In genomic region chr5:24599137-24599536, GRCm38 (mm10) we compare ENCODE assay signal across 9 mouse cellular contexts. TPM values are rescaled to one million over a fixed set of nuclear protein-coding genes. Genes with fewer than 3 reads are reported as not detected.
A peak's percentile ranks its signal among the peaks of the same experiment; 100 is the strongest.
DNase-seq lines count a peak whose midpoint lies in the region; ATAC-seq and TF ChIP-seq lines count a peak whose summit lies in the region.
"Had no signal": no experiment of that assay in that cellular context is flagged by ENCODE, and none has a peak within 500 bp of the region (broad histone marks: within the 10 kb centered on the region; RNA-seq: fewer than 3 reads in every experiment).

No protein-coding gene starts in this region.

- peaks cover 29% of the 10 kb centered on the region for H3K36me3 ChIP-seq in heart, embryonic 10.5 days
- H3K36me3 ChIP-seq in ES-Bruce4 (ENCODE audit: control insufficient read depth, insufficient read depth, low read length, poor library complexity, severe bottlenecking) = no peaks in the 10 kb centered on the region
- H3K36me3 ChIP-seq in forebrain, postnatal 0 days (ENCODE audit: insufficient read depth) = peaks cover 12% of the 10 kb centered on the region
- no peaks in the 10 kb centered on the region; the same call in 1 of the 2 replicates for H3K36me3 ChIP-seq in midbrain, embryonic 11.5 days (ENCODE audit: control insufficient read depth, insufficient read depth, low read length)

- H3K27ac ChIP-seq in heart, embryonic 10.5 days = peak overlapping the region; percentile 86
- no peak overlapping the region for H3K27ac ChIP-seq in ES-Bruce4 (ENCODE audit: insufficient read depth, low read length)
- H3K27ac ChIP-seq in forebrain, postnatal 0 days (ENCODE audit: low read depth, low read length) = peak overlapping the region; percentile 88
- H3K27ac ChIP-seq in midbrain, embryonic 11.5 days (ENCODE audit: low read depth, low read length) = no peak overlapping the region

- H3K27me3 ChIP-seq in heart, embryonic 10.5 days (ENCODE audit: insufficient read depth, poor library complexity, severe bottlenecking) = peaks cover 29% of the 10 kb centered on the region; the same call in 1 of the 2 replicates
- peaks cover 12% of the 10 kb centered on the region for H3K27me3 ChIP-seq in ES-Bruce4 (ENCODE audit: control insufficient read depth, insufficient read depth, low read length, poor library complexity, severe bottlenecking)
- H3K27me3 ChIP-seq in forebrain, postnatal 0 days (ENCODE audit: insufficient read depth, low read length) = no peaks in the 10 kb centered on the region
- no peaks in the 10 kb centered on the region; the same call in 1 of the 2 replicates for H3K27me3 ChIP-seq in midbrain, embryonic 11.5 days (ENCODE audit: control insufficient read depth, insufficient read depth, low read length)

- peak overlapping the region; percentile 68; the same call in 1 of the 2 replicates for H3K9ac ChIP-seq in ES-Bruce4 (ENCODE audit: low read depth, poor library complexity, severe bottlenecking)
- H3K9ac ChIP-seq in forebrain, postnatal 0 days = peak overlapping the region; percentile 83
- H3K9ac ChIP-seq in midbrain, embryonic 11.5 days (ENCODE audit: low read length) = peak overlapping the region; percentile 57; the same call in 1 of the 2 replicates

- DNase-seq in heart, embryonic 10.5 days (ENCODE audit: low spot score) = no peak
- DNase-seq in heart, adult 8-10 months (ENCODE audit: low spot score) = no peak
- no peak for DNase-seq in forebrain, postnatal 0 days
- DNase-seq in midbrain, embryonic 11.5 days (ENCODE audit: low spot score, missing footprints) = peak; percentile 82
- DNase-seq in B cell, adult 2 months = no peak
- DNase-seq in gastrocnemius, adult 18-20 months (ENCODE audit: low spot score) = no peak

- 11% methylated on average over 8 of the region's 8 CpGs for WGBS in heart, embryonic 10.5 days
- 11% methylated on average over 8 of the region's 8 CpGs for WGBS in forebrain, postnatal 0 days
- WGBS in midbrain, embryonic 11.5 days = 17% methylated on average over 8 of the region's 8 CpGs

- H3K4me1 ChIP-seq in heart, embryonic 10.5 days = peaks cover 74% of the 10 kb centered on the region
- no peaks in the 10 kb centered on the region for H3K4me1 ChIP-seq in ES-Bruce4 (ENCODE audit: control insufficient read depth, insufficient read depth, low read length)
- H3K4me1 ChIP-seq in forebrain, postnatal 0 days (ENCODE audit: insufficient read depth) = peaks cover 49% of the 10 kb centered on the region
- H3K4me1 ChIP-seq in midbrain, embryonic 11.5 days (ENCODE audit: control insufficient read depth, insufficient read depth, low read length) = peaks cover 69% of the 10 kb centered on the region

- H3K4me3 ChIP-seq in heart, embryonic 10.5 days = peak overlapping the region; percentile 68
- H3K4me3 ChIP-seq in ES-Bruce4 (ENCODE audit: low read depth, low read length) = peak overlapping the region; percentile 41
- peak overlapping the region; percentile 68 for H3K4me3 ChIP-seq in forebrain, postnatal 0 days (ENCODE audit: low read depth, low read length)
- H3K4me3 ChIP-seq in midbrain, embryonic 11.5 days (ENCODE audit: low read depth, low read length) = peak overlapping the region; percentile 44

- H3K4me2 ChIP-seq in forebrain, postnatal 0 days (ENCODE audit: low read depth) = peak overlapping the region; percentile 91
- peak overlapping the region; percentile 87 for H3K4me2 ChIP-seq in midbrain, embryonic 11.5 days

- ATAC-seq in forebrain, postnatal 0 days = no peak
- ATAC-seq in midbrain, embryonic 11.5 days (ENCODE audit: low FRiP score) = no peak
- ATAC-seq in erythroid progenitor cell, adult 5-6 weeks (replicated peaks; ENCODE audit: low FRiP score, poor library complexity, severe bottlenecking) = no peak

- TF ChIP-seq POLR2A in ES-Bruce4 (IDR thresholded peaks at IDR 0.05; ENCODE audit: insufficient read depth, low read length) = no peak

- peak; percentile 73; the same call in 1 of the 2 replicates for TF ChIP-seq EP300 in ES-Bruce4 (IDR thresholded peaks at IDR 0.05; ENCODE audit: insufficient read depth, low read depth, low read length)

- no peaks in the 10 kb centered on the region for H3K9me3 ChIP-seq in heart, embryonic 10.5 days
- no peaks in the 10 kb centered on the region for H3K9me3 ChIP-seq in ES-Bruce4 (replicated peaks; ENCODE audit: control insufficient read depth, insufficient read depth, low read length, poor library complexity, severe bottlenecking)
- no peaks in the 10 kb centered on the region for H3K9me3 ChIP-seq in forebrain, postnatal 0 days (ENCODE audit: low read length)
- H3K9me3 ChIP-seq in midbrain, embryonic 11.5 days (ENCODE audit: control insufficient read depth, low read length) = no peaks in the 10 kb centered on the region

- no peak for TF ChIP-seq CTCF in ES-Bruce4 (IDR thresholded peaks at IDR 0.05; ENCODE audit: low read depth, low read length)
- TF ChIP-seq CTCF in forebrain, postnatal 0 days (IDR thresholded peaks at IDR 0.05; ENCODE audit: low read depth) = no peak

RNA-seq across cellular contexts. Expression of gene Chpf2, which starts 12.6 kb away (rescaled TPM):
- polyA plus RNA-seq in heart, embryonic 10.5 days (2016; fragmentation: Nextera tagmentation; extraction: Ambion mirVana) = 19.1 and 22.8 TPM in 2 replicates
- 1 to 10 TPM; 7.4 to 9.5 (median 7.7) TPM for total RNA-seq in heart, adult 8-10 months (2022)
- polyA plus RNA-seq in ES-Bruce4 (2011; ENCODE audit: insufficient read depth, insufficient read length, low read depth, missing spikeins) = 5.7 and 8.3 TPM in 2 replicates
- 25.0 and 33.5 TPM in 2 replicates for total RNA-seq in forebrain, postnatal 0 days (2014; rRNA removed)
- polyA plus RNA-seq in forebrain, postnatal 0 days (2015; fragmentation: Nextera tagmentation; extraction: Ambion mirVana) = 18.7 and 21.3 TPM in 2 replicates
- 7.2 and 9.6 TPM in 2 replicates for polyA plus RNA-seq in midbrain, embryonic 11.5 days (2014; fragmentation: Nextera tagmentation; extraction: Ambion mirVana)
- 5.9 and 10.5 TPM in 2 replicates for total RNA-seq in erythroid progenitor cell, adult 5-6 weeks (2015; ENCODE audit: low replicate concordance)
- total RNA-seq in erythroid progenitor cell, adult 5-6 weeks (2017; ENCODE audit: low replicate concordance) = 5.5 and 11.9 TPM in 2 replicates
- total RNA-seq in gastrocnemius, adult 18-20 months (2021) = 10 to 100 TPM in 1 of 2 experiments, 1 to 10 TPM in 1; 8.9 to 10.3 TPM

RNA-seq across cellular contexts. Expression of gene Abcf2, which starts 21.9 kb away (rescaled TPM):
- 107 and 126 TPM in 2 replicates for polyA plus RNA-seq in heart, embryonic 10.5 days (2016; fragmentation: Nextera tagmentation; extraction: Ambion mirVana)
- total RNA-seq in heart, adult 8-10 months (2022) = 10 to 100 TPM; 53.6 to 60.6 (median 56.2) TPM
- 113 and 120 TPM in 2 replicates for polyA plus RNA-seq in ES-Bruce4 (2011; ENCODE audit: insufficient read depth, insufficient read length, low read depth, missing spikeins)
- total RNA-seq in forebrain, postnatal 0 days (2014; rRNA removed) = 59.8 and 66.2 TPM in 2 replicates
- polyA plus RNA-seq in forebrain, postnatal 0 days (2015; fragmentation: Nextera tagmentation; extraction: Ambion mirVana) = 73.7 and 80.8 TPM in 2 replicates
- polyA plus RNA-seq in midbrain, embryonic 11.5 days (2014; fragmentation: Nextera tagmentation; extraction: Ambion mirVana) = 143 and 147 TPM in 2 replicates
- 14.7 and 18.0 TPM in 2 replicates for total RNA-seq in erythroid progenitor cell, adult 5-6 weeks (2015; ENCODE audit: low replicate concordance)
- total RNA-seq in erythroid progenitor cell, adult 5-6 weeks (2017; ENCODE audit: low replicate concordance) = 13.7 and 18.1 TPM in 2 replicates
- 100 to 1,000 TPM; 108 to 112 TPM for total RNA-seq in gastrocnemius, adult 18-20 months (2021)

RNA-seq across cellular contexts. Expression of gene Smarcd3, which starts 25.1 kb away (rescaled TPM):
- 73.7 and 92.1 TPM in 2 replicates for polyA plus RNA-seq in heart, embryonic 10.5 days (2016; fragmentation: Nextera tagmentation; extraction: Ambion mirVana)
- total RNA-seq in heart, adult 8-10 months (2022) = 10 to 100 TPM; 56.8 to 62.6 (median 60.6) TPM
- 1.5 and 1.9 TPM in 2 replicates for polyA plus RNA-seq in ES-Bruce4 (2011; ENCODE audit: insufficient read depth, insufficient read length, low read depth, missing spikeins)
- total RNA-seq in forebrain, postnatal 0 days (2014; rRNA removed) = 265 and 272 TPM in 2 replicates
- 162 and 168 TPM in 2 replicates for polyA plus RNA-seq in forebrain, postnatal 0 days (2015; fragmentation: Nextera tagmentation; extraction: Ambion mirVana)
- polyA plus RNA-seq in midbrain, embryonic 11.5 days (2014; fragmentation: Nextera tagmentation; extraction: Ambion mirVana) = 56.8 and 60.2 TPM in 2 replicates
- total RNA-seq in erythroid progenitor cell, adult 5-6 weeks (2015; ENCODE audit: low replicate concordance) = not detected in 2 replicates
- total RNA-seq in erythroid progenitor cell, adult 5-6 weeks (2017; ENCODE audit: low replicate concordance) = not detected in 2 replicates
- total RNA-seq in gastrocnemius, adult 18-20 months (2021) = 100 to 1,000 TPM; 199 to 207 TPM

RNA-seq across cellular contexts. Expression of gene 4931409K22Rik, which starts 42.5 kb away (rescaled TPM):
- 0.06 and 0.09 TPM in 2 replicates for polyA plus RNA-seq in heart, embryonic 10.5 days (2016; fragmentation: Nextera tagmentation; extraction: Ambion mirVana)
- total RNA-seq in heart, adult 8-10 months (2022) = not detected
- polyA plus RNA-seq in ES-Bruce4 (2011; ENCODE audit: insufficient read depth, insufficient read length, low read depth, missing spikeins) = not detected in 2 replicates
- not detected in 2 replicates for total RNA-seq in forebrain, postnatal 0 days (2014; rRNA removed)
- 0.11 TPM in 1 of 2 replicates, not detected in the other for polyA plus RNA-seq in forebrain, postnatal 0 days (2015; fragmentation: Nextera tagmentation; extraction: Ambion mirVana)
- polyA plus RNA-seq in midbrain, embryonic 11.5 days (2014; fragmentation: Nextera tagmentation; extraction: Ambion mirVana) = not detected in 2 replicates
- total RNA-seq in erythroid progenitor cell, adult 5-6 weeks (2015; ENCODE audit: low replicate concordance) = not detected in 2 replicates
- total RNA-seq in erythroid progenitor cell, adult 5-6 weeks (2017; ENCODE audit: low replicate concordance) = not detected in 2 replicates
- total RNA-seq in gastrocnemius, adult 18-20 months (2021) = not detected
- total RNA-seq: left cerebral cortex, postnatal 10 days had no signal

RNA-seq across cellular contexts. Expression of gene Asb10, which starts 58.4 kb away (rescaled TPM):
- 1.6 and 3.3 TPM in 2 replicates for polyA plus RNA-seq in heart, embryonic 10.5 days (2016; fragmentation: Nextera tagmentation; extraction: Ambion mirVana)
- total RNA-seq in heart, adult 8-10 months (2022) = 100 to 1,000 TPM in 2 of 4 experiments, 10 to 100 TPM in 2; 97.3 to 112 (median 103) TPM
- polyA plus RNA-seq in ES-Bruce4 (2011; ENCODE audit: insufficient read depth, insufficient read length, low read depth, missing spikeins) = not detected in 2 replicates
- 0.43 TPM in 1 of 2 replicates, not detected in the other for total RNA-seq in forebrain, postnatal 0 days (2014; rRNA removed)
- 0.21 and 0.22 TPM in 2 replicates for polyA plus RNA-seq in forebrain, postnatal 0 days (2015; fragmentation: Nextera tagmentation; extraction: Ambion mirVana)
- polyA plus RNA-seq in midbrain, embryonic 11.5 days (2014; fragmentation: Nextera tagmentation; extraction: Ambion mirVana) = 0.25 TPM in 2 replicates
- not detected in 2 replicates for total RNA-seq in erythroid progenitor cell, adult 5-6 weeks (2015; ENCODE audit: low replicate concordance)
- total RNA-seq in erythroid progenitor cell, adult 5-6 weeks (2017; ENCODE audit: low replicate concordance) = not detected in 2 replicates
- 100 to 1,000 TPM; 101 to 107 TPM for total RNA-seq in gastrocnemius, adult 18-20 months (2021)

Comparison
In these comparisons a context has a peak if more than half of its experiments do, and no peak if none do; other contexts are left out.
1. H3K27ac ChIP-seq: peak in heart, embryonic 10.5 days (single experiment) and forebrain, postnatal 0 days (single experiment); none in ES-Bruce4 (single experiment) and midbrain, embryonic 11.5 days (single experiment).
2. RNA of gene Smarcd3, which starts 25.1 kb away (total RNA-seq): 265 to 272 TPM in forebrain, postnatal 0 days, 199 to 207 TPM in gastrocnemius, adult 18-20 months and 56.8 to 62.6 TPM in heart, adult 8-10 months; not detected in erythroid progenitor cell, adult 5-6 weeks; every median in the first group is over 10 times any median in the second.
3. Peak in every context shown above with its lines, with median percentiles within 50 percentile points of each other: H3K4me3 ChIP-seq and H3K9ac ChIP-seq.